Mouse (Mus musculus): Measurements from ENCODE around the gene Tppp3.

DNA sequence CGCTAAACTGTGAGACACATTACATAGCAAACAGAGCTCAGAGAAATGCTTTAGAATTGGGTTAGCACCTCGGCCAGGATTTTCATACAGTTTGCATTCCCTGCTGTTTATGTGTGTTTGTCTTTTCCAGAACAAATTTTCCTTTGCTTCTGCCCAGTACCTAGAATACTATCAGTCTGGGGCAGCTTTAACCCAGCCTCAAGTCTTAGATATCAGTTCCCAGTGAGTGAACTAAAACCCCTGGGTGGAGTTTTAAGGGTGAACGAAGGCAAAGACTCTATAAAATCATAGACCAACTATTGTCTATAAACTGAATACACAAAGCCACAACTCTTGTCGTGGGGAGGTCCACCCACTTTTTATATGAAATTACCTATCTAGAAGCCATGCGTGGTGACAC lies 22.7 kb downstream of the Tppp3 start:
- no peak for TF ChIP-seq CTCF (conservative IDR thresholded peaks at IDR 0.05; ENCODE audit: insufficient read depth, insufficient read length, low read depth, low read length)
- no peak for TF ChIP-seq POLR2A (IDR thresholded peaks at IDR 0.05; ENCODE audit: low read depth, low read length)

All from kidney, adult 2 months (tissue).